Mouse (Mus musculus) frontal cortex, postnatal 10 days (tissue): ENCODE measurements at regions not wholly inside any gene's neighbourhood (a gene's known extent, or its start where the extent isn't known, plus 50 kb on each side); places are given as distances from the start of the nearest gene placed in this dataset.
A peak's percentile ranks its signal among the peaks of the same experiment; 100 is the strongest.

Source experiments
- DNase-seq, 2 experiments: peaks; one replicate each; pipeline ENCODE4 v3.0.0; 2022; ENCODE audit warnings: low spot score in 2 of 2, mixed read lengths in 1 of 2

DNA sequence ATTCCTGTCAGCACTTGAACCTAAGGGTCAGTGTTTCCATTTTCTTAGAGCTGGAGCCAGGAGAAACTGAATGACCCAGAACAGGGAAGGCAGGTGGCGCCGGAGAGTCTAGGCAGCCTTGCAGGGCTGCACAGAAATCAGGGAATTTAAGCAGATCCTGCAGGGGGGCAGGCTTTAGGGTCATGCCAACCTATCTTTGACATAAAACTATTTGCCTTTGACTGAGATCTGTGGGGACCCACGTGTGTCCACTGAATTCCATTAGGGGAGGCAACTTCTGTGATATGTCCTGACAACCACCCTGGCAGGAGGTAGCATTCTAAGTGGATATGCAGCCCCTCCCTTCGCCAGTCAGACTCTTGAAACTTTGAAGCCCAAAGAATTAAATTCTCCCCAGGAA lies 135.6 kb upstream of the Ctnna2 start:
- DNase-seq = peak in 1 of 2 experiments; percentile 5

DNA sequence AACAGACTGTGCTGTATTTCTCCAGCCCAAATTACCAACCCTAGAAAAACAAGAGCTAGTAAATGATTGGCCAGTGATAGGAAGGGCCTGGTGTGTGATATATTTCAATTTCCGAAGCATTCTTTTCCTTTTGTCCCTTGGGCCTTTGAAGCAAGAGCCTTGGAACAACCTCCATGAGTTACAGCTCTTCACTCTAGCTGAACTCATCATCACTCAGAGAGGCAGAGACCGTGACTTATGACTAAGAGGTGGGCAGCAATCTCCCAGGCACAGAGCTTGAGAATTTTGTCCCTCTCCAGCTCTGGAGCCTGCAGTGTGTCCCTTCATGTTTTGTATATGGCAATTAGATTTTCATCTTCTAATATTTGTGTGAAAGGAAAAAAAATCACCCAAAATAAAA lies 103.0 kb upstream of the Ctnna2 start:
- DNase-seq = no peak

- no peak for DNase-seq
These were observed 99.4 kb upstream of the Ctnna2 start for GRCm38 (mm10) chr6:78078919-78079318.

GRCm38 (mm10) chr6:78066323-78066722 lies 86.8 kb upstream of the Ctnna2 start:
- no peak for DNase-seq

DNA sequence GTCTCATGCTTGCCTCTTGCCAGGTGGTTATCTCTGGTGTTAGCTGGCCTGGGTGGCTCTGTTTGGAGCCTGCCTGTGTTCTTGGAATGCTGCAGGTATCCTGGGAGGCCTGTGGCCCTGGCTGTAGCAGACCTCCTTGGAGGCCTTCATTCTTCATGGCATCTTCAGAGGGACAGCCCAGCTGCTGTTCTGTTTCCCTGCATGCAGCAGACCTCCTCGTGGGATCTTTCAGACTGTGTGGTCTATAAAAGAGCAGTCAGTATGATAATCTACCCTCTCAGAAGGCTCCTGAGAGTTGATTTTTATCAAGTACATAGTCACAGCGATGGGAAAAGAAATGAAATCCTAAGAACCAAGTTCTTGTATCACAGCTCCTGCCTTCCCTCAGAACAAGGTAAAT lies 86.2 kb upstream of the Ctnna2 start:
- no peak for DNase-seq
